In genomic region chr6:116009426-116009825, GRCm38 (mm10) we compare ENCODE assay signal across 13 mouse cellular contexts. TPM values are rescaled to one million over a fixed set of nuclear protein-coding genes. Genes with fewer than 3 reads are reported as not detected.
DNase-seq lines count a peak whose midpoint lies in the region; ATAC-seq lines count a peak whose summit lies in the region.
"Had no signal": no experiment of that assay in that cellular context is flagged by ENCODE, and none has a peak within 500 bp of the region (broad histone marks: within the 10 kb centered on the region; RNA-seq: fewer than 3 reads in every experiment).

No protein-coding gene starts in this region.

- 57% methylated on average over 12 of the region's 12 CpGs for WGBS in kidney, embryonic 15.5 days
- WGBS in stomach, embryonic 16.5 days = 53% methylated on average over 12 of the region's 12 CpGs

- no peak overlapping the region for H3K9ac ChIP-seq in kidney, embryonic 15.5 days
- H3K9ac ChIP-seq in stomach, embryonic 16.5 days (ENCODE audit: low read length) = 0 out of 2 replicates have a peak overlapping the region, but pooled peaks have one; percentile 10
- H3K9ac ChIP-seq: embryonic facial prominence, embryonic 15.5 days; hindbrain, embryonic 14.5 days had no signal

- ATAC-seq in kidney, embryonic 15.5 days (replicated peaks; ENCODE audit: low FRiP score) = no peak
- no peak for ATAC-seq in stomach, embryonic 16.5 days (ENCODE audit: insufficient read depth, low FRiP score)

- no peak overlapping the region for H3K4me2 ChIP-seq in kidney, embryonic 15.5 days
- no peak overlapping the region for H3K4me2 ChIP-seq in stomach, embryonic 16.5 days (ENCODE audit: low read depth, low read length)
- H3K4me2 ChIP-seq: embryonic facial prominence, embryonic 15.5 days; hindbrain, embryonic 14.5 days had no signal

- no peaks in the 10 kb centered on the region for H3K9me3 ChIP-seq in kidney, embryonic 15.5 days (replicated peaks)
- H3K9me3 ChIP-seq in stomach, embryonic 16.5 days (replicated peaks; ENCODE audit: control insufficient read depth, low read length) = no peaks in the 10 kb centered on the region
- H3K9me3 ChIP-seq: embryonic facial prominence, embryonic 15.5 days had no signal

- H3K27ac ChIP-seq in kidney, embryonic 15.5 days = peak overlapping the region; percentile 66; the same call in 1 of the 2 replicates
- H3K27ac ChIP-seq in stomach, embryonic 16.5 days (ENCODE audit: low read length) = no peak overlapping the region
- H3K27ac ChIP-seq: embryonic facial prominence, embryonic 15.5 days; hindbrain, embryonic 14.5 days had no signal

- DNase-seq in gastrocnemius, postnatal 10 days = peak; percentile 16
- DNase-seq in gastrocnemius, adult 18-20 months (ENCODE audit: low spot score) = no peak
- peak; percentile 12 for DNase-seq in ovary, postnatal 36 days (ENCODE audit: low spot score)
- DNase-seq in ovary, postnatal 14 days (ENCODE audit: low spot score) = no peak
- no peak for DNase-seq in right cerebral cortex, adult 2 months (ENCODE audit: low spot score in 2 of 2)
- no peak for DNase-seq in left cerebral cortex, postnatal 14 days (ENCODE audit: low spot score in 2 of 2)
- DNase-seq: cerebellum, adult 18-20 months; retina, postnatal 1 day had no signal

- peaks cover 39% of the 10 kb centered on the region for H3K4me1 ChIP-seq in kidney, embryonic 15.5 days
- H3K4me1 ChIP-seq in stomach, embryonic 16.5 days (ENCODE audit: control insufficient read depth, insufficient read depth, low read length) = peaks cover 8% of the 10 kb centered on the region; the same call in 1 of the 2 replicates

- no peaks in the 10 kb centered on the region for H3K27me3 ChIP-seq in kidney, embryonic 15.5 days
- H3K27me3 ChIP-seq in stomach, embryonic 16.5 days (ENCODE audit: control insufficient read depth, insufficient read depth, low read length) = no peaks in the 10 kb centered on the region
- H3K27me3 ChIP-seq: embryonic facial prominence, embryonic 15.5 days had no signal

- H3K4me3 ChIP-seq in kidney, embryonic 15.5 days (replicated peaks) = no peak overlapping the region
- no peak overlapping the region for H3K4me3 ChIP-seq in stomach, embryonic 16.5 days (replicated peaks; ENCODE audit: low read length)
- H3K4me3 ChIP-seq: embryonic facial prominence, embryonic 15.5 days; myocyte had no signal

- no peaks in the 10 kb centered on the region for H3K36me3 ChIP-seq in kidney, embryonic 15.5 days
- H3K36me3 ChIP-seq in stomach, embryonic 16.5 days (ENCODE audit: control insufficient read depth, insufficient read depth, low read length) = no peaks in the 10 kb centered on the region
- H3K36me3 ChIP-seq: embryonic facial prominence, embryonic 15.5 days had no signal

- intact Hi-C loops in left cerebral cortex, postnatal 14 days (cut with DNase I) = no loop called here

RNA-seq across cellular contexts. Expression of gene Plxnd1, which starts 14.6 kb away (rescaled TPM):
- 100 to 1,000 TPM in 1 of 2 experiments, 10 to 100 TPM in 1; 90.1 to 127 TPM for total RNA-seq in gastrocnemius, postnatal 10 days (2021)
- total RNA-seq in gastrocnemius, adult 18-20 months (2021) = 10 to 100 TPM; 20.0 to 23.7 TPM
- 47.3 and 52.7 TPM in 2 replicates for polyA plus RNA-seq in kidney, embryonic 15.5 days (2015; fragmentation: Nextera tagmentation; extraction: Ambion mirVana)
- 27.7 and 28.5 TPM in 2 replicates for polyA plus RNA-seq in stomach, embryonic 16.5 days (2015; fragmentation: Nextera tagmentation; extraction: Ambion mirVana)
- total RNA-seq in left cerebral cortex, postnatal 14 days (2021) = 100 to 1,000 TPM; 156 to 174 TPM

Comparison
In these comparisons a context has a peak if more than half of its experiments do, and no peak if none do; other contexts are left out.
1. DNase-seq: peak in gastrocnemius, postnatal 10 days (single experiment) and ovary, postnatal 36 days (single experiment); none in gastrocnemius, adult 18-20 months (single experiment), ovary, postnatal 14 days (single experiment), right cerebral cortex, adult 2 months (0 of 2) and left cerebral cortex, postnatal 14 days (0 of 2).